Mouse (Mus musculus): Measurements from ENCODE around the gene Cdc42se2. TPM values are rescaled to one million over a fixed set of nuclear protein-coding genes. Genes with fewer than 3 reads are reported as not detected.

Gene Cdc42se2
- 98.6 and 103 TPM in 2 replicates for polyA plus RNA-seq (2015; fragmentation: Nextera tagmentation; extraction: Ambion mirVana)

DNA sequence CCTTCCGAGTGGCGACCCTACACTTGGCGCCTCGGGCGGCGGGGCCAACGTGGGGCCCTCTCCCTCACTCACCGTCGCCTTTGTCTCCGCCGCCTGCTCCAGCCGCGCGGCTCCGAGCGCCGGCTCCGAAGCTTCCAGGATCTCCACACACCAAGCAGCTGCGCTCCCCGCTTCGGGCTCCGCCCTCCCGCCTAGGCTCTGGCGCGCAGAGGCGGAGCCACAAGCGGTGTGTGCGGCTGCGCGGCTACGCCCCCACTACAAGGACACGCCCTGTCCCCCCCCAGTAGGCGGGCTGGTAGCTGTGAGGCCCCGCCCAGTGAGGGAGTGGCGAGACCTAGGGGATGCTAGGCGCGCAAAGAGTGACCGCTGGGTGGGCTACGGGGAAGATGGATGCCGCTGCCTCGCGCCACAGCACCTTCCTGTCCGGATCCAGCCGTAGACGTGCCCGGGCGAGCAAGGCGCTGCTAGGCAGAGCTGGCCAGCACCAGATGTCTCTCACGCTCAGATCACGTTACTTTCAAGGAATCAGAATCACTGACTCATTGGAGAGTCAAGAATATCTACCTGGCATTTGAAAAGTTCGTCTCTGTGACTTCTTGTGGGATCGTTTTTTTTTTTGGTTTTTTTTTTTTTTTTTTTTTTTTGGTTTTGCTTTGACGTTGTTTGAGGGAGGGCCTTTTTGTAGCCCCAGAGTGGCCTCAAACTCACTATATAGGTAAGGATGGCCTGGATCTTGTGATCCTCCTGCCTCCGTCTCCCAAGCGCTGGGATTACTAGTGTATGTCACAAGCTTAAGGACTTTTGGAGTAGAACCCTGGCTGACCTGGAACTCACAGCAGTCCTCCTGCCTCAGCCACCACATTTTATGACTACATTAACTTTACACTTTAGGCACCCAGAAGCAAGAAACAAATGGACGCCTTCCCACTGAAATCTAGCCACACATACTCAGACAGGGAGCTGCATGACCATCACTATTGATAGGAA is at the start of gene Cdc42se2:
TSS of gene Cdc42se2 (minus strand) at position 188 of the 987 bp plus-strand sequence.
- Histone ChIP-seq H3K4me2 (replicated peaks; ENCODE audit: low read depth, low read length) (peak within 1 kb of the TSS; percentile 82), H3K4me3 (ENCODE audit: low read length) (peak within 1 kb of the TSS; percentile 96), H3K36me3 (ENCODE audit: insufficient read depth, low read length) (no peaks in the 10 kb centered on the region), H3K4me1 (ENCODE audit: insufficient read depth, low read length) (peaks cover 7% of the 10 kb centered on the region), H3K9me3 (ENCODE audit: low read length) (no peaks in the 10 kb centered on the region), H3K27ac (ENCODE audit: low read length) (peak within 1 kb of the TSS; percentile 99), H3K27me3 (ENCODE audit: insufficient read depth, low read length) (no peaks in the 10 kb centered on the region), H3K9ac (replicated peaks; ENCODE audit: low read length) (peak within 1 kb of the TSS; percentile 96)
- WGBS, result 3% methylated on average over 56 of the region's 56 CpGs
- peak; percentile 98 for ATAC-seq (ENCODE audit: low FRiP score, low TSS enrichment)

DNA sequence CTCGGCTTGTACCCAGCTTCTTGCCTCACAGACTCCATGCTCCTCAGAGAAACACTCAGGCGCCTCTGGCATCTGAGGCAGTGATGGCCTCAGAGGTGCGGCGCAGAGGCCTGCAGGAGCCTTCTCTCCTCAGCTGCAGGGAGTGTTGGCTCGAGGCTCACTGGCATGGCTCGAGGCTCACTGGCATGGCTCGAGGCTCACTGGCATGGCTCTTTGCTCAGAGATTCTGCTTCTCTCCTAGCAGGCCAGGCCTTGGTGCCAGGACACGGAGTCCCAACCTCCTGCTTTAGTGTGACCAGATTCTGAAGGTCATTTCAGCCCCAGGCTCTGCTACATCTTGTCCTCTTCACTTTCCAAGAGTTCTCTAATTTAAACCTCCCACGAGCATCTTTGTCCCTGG is 48.6 kb upstream of the Cdc42se2 start:
- Histone ChIP-seq H3K4me3 (ENCODE audit: low read length) (no peak overlapping the region), H3K36me3 (ENCODE audit: insufficient read depth, low read length) (no peaks in the 10 kb centered on the region), H3K9ac (replicated peaks; ENCODE audit: low read length) (no peak overlapping the region), H3K4me2 (replicated peaks; ENCODE audit: low read depth, low read length) (no peak overlapping the region), H3K9me3 (ENCODE audit: low read length) (no peaks in the 10 kb centered on the region), H3K27me3 (ENCODE audit: insufficient read depth, low read length) (no peaks in the 10 kb centered on the region), H3K4me1 (ENCODE audit: insufficient read depth, low read length) (no peaks in the 10 kb centered on the region), H3K27ac (ENCODE audit: low read length) (no peak overlapping the region)
- WGBS, result 76% methylated on average over 9 of the region's 9 CpGs
- no peak for ATAC-seq (ENCODE audit: low FRiP score, low TSS enrichment)

DNA sequence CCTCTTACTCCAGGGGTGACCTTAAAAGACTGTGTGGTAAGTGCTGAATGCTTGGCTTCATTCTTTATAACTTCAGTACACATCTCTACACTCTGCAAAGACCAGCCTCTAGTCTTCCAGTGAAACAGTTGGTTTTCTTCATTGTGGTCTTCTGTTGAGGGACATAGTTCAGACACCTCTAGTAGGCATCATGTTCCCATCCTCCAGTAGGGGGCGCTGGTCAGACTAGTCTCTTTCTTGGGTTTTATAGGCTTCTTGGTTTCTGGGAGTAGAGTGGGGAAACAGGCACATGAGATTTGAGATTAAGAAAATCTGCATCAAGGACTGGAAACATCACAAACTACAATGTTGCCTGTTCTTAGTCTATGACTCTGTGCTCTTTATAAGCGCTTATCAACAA is 47.1 kb upstream of the Cdc42se2 start:
- WGBS, result 68% methylated on average over 2 of the region's 2 CpGs
- Histone ChIP-seq H3K4me2 (replicated peaks; ENCODE audit: low read depth, low read length) (no peak overlapping the region), H3K9me3 (ENCODE audit: low read length) (no peaks in the 10 kb centered on the region), H3K36me3 (ENCODE audit: insufficient read depth, low read length) (no peaks in the 10 kb centered on the region), H3K9ac (replicated peaks; ENCODE audit: low read length) (no peak overlapping the region), H3K27ac (ENCODE audit: low read length) (no peak overlapping the region), H3K4me1 (ENCODE audit: insufficient read depth, low read length) (no peaks in the 10 kb centered on the region), H3K27me3 (ENCODE audit: insufficient read depth, low read length) (no peaks in the 10 kb centered on the region), H3K4me3 (ENCODE audit: low read length) (no peak overlapping the region)
- ATAC-seq (ENCODE audit: low FRiP score, low TSS enrichment), result no peak

DNA sequence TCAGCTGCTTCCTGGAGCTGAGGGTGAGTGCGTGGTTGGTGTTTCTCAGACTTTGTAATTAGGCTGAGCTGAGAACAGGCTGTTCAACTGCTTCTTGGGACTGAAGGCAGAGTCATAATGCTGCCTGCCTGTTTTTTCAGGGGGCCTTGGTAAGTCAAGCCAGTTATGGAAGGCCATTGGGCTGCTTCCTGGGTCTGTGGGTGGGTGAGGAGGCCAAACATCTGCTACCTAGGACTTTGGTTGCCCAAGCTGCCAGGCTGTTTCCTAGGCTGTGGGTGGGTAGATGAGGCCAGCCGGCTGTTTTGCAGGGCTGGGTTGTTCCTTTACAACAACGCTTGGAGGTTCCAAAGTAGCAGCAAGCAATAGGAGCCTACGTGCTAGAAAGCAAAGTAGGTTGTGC is 46.4 kb upstream of the Cdc42se2 start:
- no peaks in the 10 kb centered on the region for H3K27me3 ChIP-seq (ENCODE audit: insufficient read depth, low read length)
- no peak overlapping the region for H3K4me3 ChIP-seq (ENCODE audit: low read length)
- ATAC-seq (ENCODE audit: low FRiP score, low TSS enrichment), result no peak
- H3K9me3 ChIP-seq (ENCODE audit: low read length), result no peaks in the 10 kb centered on the region
- H3K36me3 ChIP-seq (ENCODE audit: insufficient read depth, low read length), result no peaks in the 10 kb centered on the region
- H3K4me2 ChIP-seq (replicated peaks; ENCODE audit: low read depth, low read length), result no peak overlapping the region
- H3K9ac ChIP-seq (replicated peaks; ENCODE audit: low read length), result no peak overlapping the region
- WGBS, result 86% methylated on average over 4 of the region's 4 CpGs
- no peak overlapping the region for H3K27ac ChIP-seq (ENCODE audit: low read length)
- H3K4me1 ChIP-seq (ENCODE audit: insufficient read depth, low read length), result no peaks in the 10 kb centered on the region

DNA sequence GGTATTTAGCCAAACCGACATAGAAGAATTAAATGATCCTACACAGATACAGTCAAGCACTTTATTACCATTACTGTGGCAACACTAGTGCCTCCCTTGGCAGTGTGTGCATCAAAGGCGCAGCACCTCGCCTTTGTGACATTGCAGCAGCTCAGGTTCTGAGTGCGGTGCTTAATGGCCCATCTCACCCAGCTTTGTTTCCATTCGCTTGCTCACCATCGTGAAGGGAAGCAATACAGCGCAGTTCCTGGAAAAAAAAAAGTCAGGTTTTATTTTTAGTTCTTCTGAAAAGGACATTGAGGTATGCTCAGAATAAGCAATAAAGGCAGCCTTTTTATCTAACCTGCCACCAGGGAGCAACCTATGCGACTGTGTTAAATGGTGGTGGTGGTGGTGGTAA is 39.3 kb upstream of the Cdc42se2 start:
- no peak overlapping the region for H3K27ac ChIP-seq (ENCODE audit: low read length)
- no peaks in the 10 kb centered on the region for H3K36me3 ChIP-seq (ENCODE audit: insufficient read depth, low read length)
- no peak for ATAC-seq (ENCODE audit: low FRiP score, low TSS enrichment)
- no peaks in the 10 kb centered on the region for H3K27me3 ChIP-seq (ENCODE audit: insufficient read depth, low read length)
- no peak overlapping the region for H3K9ac ChIP-seq (replicated peaks; ENCODE audit: low read length)
- WGBS, result 63% methylated on average over 8 of the region's 8 CpGs
- no peaks in the 10 kb centered on the region for H3K4me1 ChIP-seq (ENCODE audit: insufficient read depth, low read length)
- peaks cover 4% of the 10 kb centered on the region; the same call in 1 of the 2 replicates for H3K9me3 ChIP-seq (ENCODE audit: low read length)
- H3K4me2 ChIP-seq (replicated peaks; ENCODE audit: low read depth, low read length), result no peak overlapping the region
- no peak overlapping the region for H3K4me3 ChIP-seq (ENCODE audit: low read length)

DNA sequence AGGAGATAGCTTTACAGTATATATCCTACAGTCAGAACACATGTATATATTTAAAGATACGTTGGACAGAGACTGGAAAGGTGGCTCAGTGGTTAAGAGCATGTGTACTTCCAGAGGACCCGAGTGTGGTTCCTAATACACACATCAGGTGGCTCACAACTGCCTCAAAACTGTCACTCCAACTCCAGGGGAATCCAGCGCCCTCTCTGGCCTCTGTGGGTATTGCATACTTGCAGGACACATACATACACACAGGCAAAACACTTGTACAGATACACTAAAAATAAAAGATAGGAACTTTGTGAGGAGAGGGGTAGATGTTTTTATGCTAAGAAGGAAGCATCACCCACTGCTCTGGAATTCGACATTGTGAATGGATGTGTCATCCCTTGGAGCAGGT is 38.3 kb upstream of the Cdc42se2 start:
- Histone ChIP-seq H3K4me3 (ENCODE audit: low read length) (no peak overlapping the region), H3K4me2 (replicated peaks; ENCODE audit: low read depth, low read length) (no peak overlapping the region), H3K9me3 (ENCODE audit: low read length) (peaks cover 4% of the 10 kb centered on the region; the same call in 1 of the 2 replicates), H3K27me3 (ENCODE audit: insufficient read depth, low read length) (no peaks in the 10 kb centered on the region), H3K27ac (ENCODE audit: low read length) (no peak overlapping the region), H3K4me1 (ENCODE audit: insufficient read depth, low read length) (no peaks in the 10 kb centered on the region), H3K9ac (replicated peaks; ENCODE audit: low read length) (no peak overlapping the region), H3K36me3 (ENCODE audit: insufficient read depth, low read length) (no peaks in the 10 kb centered on the region)
- 81% methylated on average over 4 of the region's 4 CpGs for WGBS
- no peak for ATAC-seq (ENCODE audit: low FRiP score, low TSS enrichment)

DNA sequence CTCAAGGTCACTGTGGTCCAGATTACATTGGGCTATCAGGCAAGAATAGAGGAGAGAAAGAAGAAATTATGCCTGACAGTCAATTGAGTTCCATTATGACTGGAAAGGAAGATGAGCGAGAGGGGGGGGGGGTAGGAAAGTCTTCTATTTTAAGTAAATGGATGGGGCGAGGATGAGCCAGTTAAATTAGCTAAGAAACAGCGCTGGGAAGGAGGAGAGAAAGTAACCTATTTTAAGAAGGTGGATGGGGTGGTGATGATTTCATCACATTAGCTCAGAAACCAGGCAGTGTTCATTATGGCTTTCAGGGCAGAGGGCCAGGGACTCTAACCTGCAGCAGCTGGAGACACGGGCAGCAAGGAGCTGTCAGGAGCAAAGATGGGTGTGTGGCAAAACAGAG is 36.0 kb upstream of the Cdc42se2 start:
- WGBS, result 79% methylated on average over 4 of the region's 4 CpGs
- no peak overlapping the region for H3K9ac ChIP-seq (replicated peaks; ENCODE audit: low read length)

DNA sequence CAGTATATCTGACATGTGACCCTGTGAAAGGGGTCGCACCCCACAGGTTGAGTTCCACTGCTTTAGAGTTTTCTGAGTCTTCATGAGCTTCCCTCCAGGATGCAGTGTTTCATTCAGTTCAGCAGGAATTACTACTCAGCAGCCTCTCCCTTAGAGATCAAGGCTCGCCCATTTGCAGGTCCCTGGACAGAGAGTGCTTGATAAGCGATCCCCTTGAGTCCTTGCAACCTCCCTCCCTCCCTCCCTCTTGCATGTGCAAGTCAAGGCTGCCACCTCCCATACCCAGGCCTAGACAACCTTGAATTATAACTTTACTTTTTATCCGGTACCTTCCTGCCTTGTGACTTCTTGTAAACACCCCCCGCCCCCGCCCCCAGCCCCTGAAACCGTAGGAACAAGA is 32.0 kb upstream of the Cdc42se2 start:
- Histone ChIP-seq H3K4me3 (ENCODE audit: low read length) (no peak overlapping the region), H3K27me3 (ENCODE audit: insufficient read depth, low read length) (no peaks in the 10 kb centered on the region), H3K9me3 (ENCODE audit: low read length) (peaks cover 4% of the 10 kb centered on the region; the same call in 1 of the 2 replicates), H3K4me2 (replicated peaks; ENCODE audit: low read depth, low read length) (no peak overlapping the region), H3K9ac (replicated peaks; ENCODE audit: low read length) (no peak overlapping the region), H3K4me1 (ENCODE audit: insufficient read depth, low read length) (no peaks in the 10 kb centered on the region), H3K27ac (ENCODE audit: low read length) (no peak overlapping the region), H3K36me3 (ENCODE audit: insufficient read depth, low read length) (no peaks in the 10 kb centered on the region)
- ATAC-seq (ENCODE audit: low FRiP score, low TSS enrichment), result no peak
- 54% methylated on average over 7 of the region's 7 CpGs for WGBS

More for the DNA sequence above, 36.0 kb upstream of the Cdc42se2 start:
- H3K4me1 ChIP-seq (ENCODE audit: insufficient read depth, low read length), result no peaks in the 10 kb centered on the region
- H3K4me2 ChIP-seq (replicated peaks; ENCODE audit: low read depth, low read length), result no peak overlapping the region
- ATAC-seq (ENCODE audit: low FRiP score, low TSS enrichment), result no peak
- no peaks in the 10 kb centered on the region for H3K27me3 ChIP-seq (ENCODE audit: insufficient read depth, low read length)
- no peaks in the 10 kb centered on the region for H3K36me3 ChIP-seq (ENCODE audit: insufficient read depth, low read length)
- no peak overlapping the region for H3K4me3 ChIP-seq (ENCODE audit: low read length)
- H3K9me3 ChIP-seq (ENCODE audit: low read length), result peaks cover 4% of the 10 kb centered on the region; the same call in 1 of the 2 replicates
- no peak overlapping the region for H3K27ac ChIP-seq (ENCODE audit: low read length)

DNA sequence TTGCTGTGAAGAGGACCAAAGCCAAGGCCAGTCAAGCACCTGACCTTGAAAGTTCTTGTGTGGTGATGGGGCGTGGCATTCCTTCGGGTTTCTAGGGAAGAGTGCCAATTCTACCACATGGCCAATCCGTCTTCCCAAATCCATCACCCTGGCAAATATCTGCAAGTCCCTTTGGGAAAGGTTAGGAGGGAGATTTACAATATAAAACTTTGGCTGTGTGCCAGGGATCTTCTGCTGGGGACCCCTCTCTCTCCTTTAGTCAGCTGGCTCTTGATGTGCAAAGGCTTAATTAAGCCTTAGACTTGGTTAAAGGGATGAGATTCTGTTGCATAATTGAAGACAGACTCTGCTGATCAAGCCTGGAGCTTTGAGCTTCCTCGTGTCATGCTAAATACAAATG is 30.0 kb upstream of the Cdc42se2 start:
- 72% methylated on average over 4 of the region's 4 CpGs for WGBS
- Histone ChIP-seq H3K27ac (ENCODE audit: low read length) (no peak overlapping the region), H3K27me3 (ENCODE audit: insufficient read depth, low read length) (no peaks in the 10 kb centered on the region), H3K4me2 (replicated peaks; ENCODE audit: low read depth, low read length) (no peak overlapping the region), H3K9ac (replicated peaks; ENCODE audit: low read length) (no peak overlapping the region), H3K36me3 (ENCODE audit: insufficient read depth, low read length) (no peaks in the 10 kb centered on the region), H3K4me1 (ENCODE audit: insufficient read depth, low read length) (no peaks in the 10 kb centered on the region), H3K4me3 (ENCODE audit: low read length) (no peak overlapping the region), H3K9me3 (ENCODE audit: low read length) (no peaks in the 10 kb centered on the region)
- ATAC-seq (ENCODE audit: low FRiP score, low TSS enrichment), result no peak

DNA sequence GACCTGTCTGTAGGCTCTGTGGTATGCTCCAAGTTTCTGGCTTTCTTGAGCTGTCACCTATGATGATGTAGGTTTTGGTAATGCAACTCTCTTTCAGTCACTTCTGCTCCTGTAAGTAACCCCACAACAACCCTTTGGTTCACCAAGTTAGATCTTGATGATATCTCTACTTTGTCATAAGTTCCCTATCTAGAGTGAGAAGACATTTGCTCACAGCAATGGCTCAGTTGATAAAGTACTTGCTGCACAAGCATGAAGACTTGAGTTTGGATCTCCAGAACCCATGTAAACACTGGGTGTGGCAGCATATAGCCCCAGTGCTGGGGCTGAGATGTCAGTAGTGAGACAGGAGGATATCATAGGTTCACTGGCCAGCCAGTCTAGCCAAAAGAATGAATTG is 28.2 kb upstream of the Cdc42se2 start:
- Histone ChIP-seq H3K27me3 (ENCODE audit: insufficient read depth, low read length) (no peaks in the 10 kb centered on the region), H3K36me3 (ENCODE audit: insufficient read depth, low read length) (no peaks in the 10 kb centered on the region), H3K9me3 (ENCODE audit: low read length) (no peaks in the 10 kb centered on the region), H3K27ac (ENCODE audit: low read length) (no peak overlapping the region), H3K4me3 (ENCODE audit: low read length) (no peak overlapping the region), H3K4me1 (ENCODE audit: insufficient read depth, low read length) (no peaks in the 10 kb centered on the region), H3K4me2 (replicated peaks; ENCODE audit: low read depth, low read length) (no peak overlapping the region), H3K9ac (replicated peaks; ENCODE audit: low read length) (no peak overlapping the region)
- no peak for ATAC-seq (ENCODE audit: low FRiP score, low TSS enrichment)
